Mouse (Mus musculus) bone marrow macrophage, adult 2 months (primary cell): ENCODE measurements around the gene Rapgef5. TPM values are rescaled to one million over a fixed set of nuclear protein-coding genes. Genes with fewer than 3 reads are reported as not detected.
A peak's percentile ranks its signal among the peaks of the same experiment; 100 is the strongest.

Experiments used
- H3K27ac ChIP-seq: 2 replicates; pipeline ENCODE4 v1.5.1; 2012; ENCODE audit warnings: low read depth, low read length; ENCODE audit not compliant: insufficient read depth
- H3K4me1 ChIP-seq: 2 replicates; pipeline ENCODE4 v1.6.1; 2012; ENCODE audit warnings: low read length; ENCODE audit not compliant: control insufficient read depth, insufficient read depth
- H3K4me3 ChIP-seq: 2 replicates; pipeline ENCODE4 v1.5.1; 2012; ENCODE audit warnings: mild to moderate bottlenecking, low read length, moderate library complexity; ENCODE audit not compliant: insufficient read depth
- CTCF ChIP-seq: IDR thresholded peaks from 2 replicates; pipeline ENCODE4 v1.5.1; 2012; ENCODE audit warnings: low read depth, mild to moderate bottlenecking, low read length, moderate library complexity
- POLR2A ChIP-seq: IDR thresholded peaks from 2 replicates; pipeline ENCODE4 v1.6.1; 2012; ENCODE audit warnings: mild to moderate bottlenecking, low read depth, low read length, borderline replicate concordance
- polyA plus RNA-seq: library from polyadenylated mRNA; stranded (reverse); fragments of >200 nt; gene quantifications from 2 replicates; pipeline ENCODE4 v1.2.4, GENCODE M21; 2012; ENCODE audit not compliant: missing spikeins, insufficient read depth, insufficient read length

Gene Rapgef5
- polyA plus RNA-seq, 1 experiment, result 28.7 TPM

DNA sequence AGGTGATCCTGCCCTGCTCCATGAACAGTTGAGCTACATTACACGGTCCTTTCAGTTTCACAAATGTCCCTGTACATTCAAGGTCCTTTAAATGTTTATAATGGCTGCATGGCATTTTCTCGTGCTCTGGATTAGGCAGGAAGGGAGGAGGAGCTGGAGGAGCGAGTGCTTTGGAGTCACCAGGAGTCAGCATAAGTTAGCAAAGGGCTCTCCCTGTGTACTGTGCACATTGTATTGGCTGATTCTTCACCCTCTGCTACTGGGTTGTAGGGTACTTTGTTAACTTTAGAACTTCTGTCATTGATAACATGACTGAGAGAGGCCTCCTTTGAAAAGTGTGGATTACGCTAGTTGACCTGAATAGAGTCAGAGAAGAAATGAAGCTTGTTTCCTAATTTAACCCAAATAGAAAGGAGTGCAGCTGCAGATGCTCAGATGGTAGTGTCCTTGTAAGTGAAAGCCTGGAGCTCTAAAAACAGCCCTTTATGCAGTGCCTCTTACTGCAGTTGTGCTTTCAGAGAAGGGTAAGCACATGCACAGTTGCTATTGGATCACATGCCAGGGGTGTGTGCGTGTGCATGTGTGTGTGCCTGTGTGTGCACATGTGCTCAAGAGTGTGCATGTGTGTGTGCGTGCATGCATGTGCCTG is 45.3 kb downstream of the Rapgef5 start:
- TF ChIP-seq POLR2A (no peak), CTCF (no peak)
- Histone ChIP-seq H3K27ac (peak overlapping the region; percentile 82), H3K4me1 (peaks cover 70% of the 10 kb centered on the region), H3K4me3 (no peak overlapping the region)

DNA sequence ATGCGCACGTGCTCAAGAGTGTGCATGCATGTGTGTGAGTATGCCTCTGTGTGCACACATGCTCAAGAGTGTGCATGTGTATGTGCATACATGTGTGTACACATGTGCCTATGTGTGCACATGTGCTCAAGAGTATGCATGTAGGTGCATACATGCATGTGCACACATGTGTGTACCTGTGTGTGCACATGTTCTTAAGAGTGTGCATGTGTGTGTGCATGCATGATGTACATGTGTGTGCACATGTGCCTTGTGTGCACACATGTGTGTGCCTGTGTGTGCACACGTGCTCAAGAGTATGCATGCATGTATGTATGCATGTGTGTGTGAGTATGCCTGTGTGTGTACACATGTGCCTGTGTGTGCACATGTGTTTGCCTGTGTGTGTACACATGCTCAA is 45.8 kb downstream of the Rapgef5 start:
- Histone ChIP-seq H3K4me3 (no peak overlapping the region), H3K27ac (no peak overlapping the region), H3K4me1 (peaks cover 69% of the 10 kb centered on the region)
- no peak for TF ChIP-seq POLR2A
- TF ChIP-seq CTCF, result no peak

DNA sequence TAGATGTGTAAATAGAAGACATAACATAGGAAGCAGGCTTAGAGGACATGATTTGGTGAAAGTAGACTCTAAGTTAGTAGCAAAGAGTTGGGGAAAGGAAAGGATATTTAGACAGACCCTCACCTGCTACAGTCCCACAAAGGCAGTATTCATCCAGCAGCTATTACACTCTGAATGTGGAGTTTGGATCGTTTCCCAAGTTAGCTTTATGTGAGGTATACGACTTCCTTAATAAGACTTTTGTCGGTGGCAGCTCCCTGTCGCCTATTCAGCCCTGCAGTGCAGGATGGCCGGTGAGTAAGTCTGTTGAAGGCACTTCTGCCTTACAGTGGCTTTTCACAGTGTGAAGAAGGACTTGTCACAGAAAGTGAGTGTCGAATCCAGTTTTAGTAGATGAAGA is 47.6 kb downstream of the Rapgef5 start:
- TF ChIP-seq POLR2A, result no peak
- no peak for TF ChIP-seq CTCF
- H3K4me1 ChIP-seq, result peaks cover 64% of the 10 kb centered on the region
- no peak overlapping the region for H3K27ac ChIP-seq
- no peak overlapping the region for H3K4me3 ChIP-seq

DNA sequence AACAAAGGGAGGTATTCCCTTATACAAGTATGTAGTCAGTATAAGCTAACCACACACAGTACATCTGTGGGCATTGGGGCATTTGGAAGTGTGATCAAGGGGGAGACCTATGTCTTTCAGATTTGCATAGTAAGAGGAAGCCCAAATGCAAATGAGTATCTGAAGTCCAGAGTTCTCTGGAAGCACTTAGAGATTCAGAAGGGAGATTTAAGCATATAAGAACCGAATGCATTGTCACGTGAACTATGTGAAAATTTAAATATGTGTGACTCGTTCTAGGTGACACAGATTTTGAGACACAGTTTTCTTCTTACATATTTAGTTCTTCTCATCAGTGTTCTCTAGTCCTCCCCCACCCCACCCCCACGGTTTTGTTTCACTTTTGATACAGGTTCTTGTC is 50.0 kb downstream of the Rapgef5 start:
- H3K4me3 ChIP-seq, result peak overlapping the region; percentile 47
- peak overlapping the region; percentile 32; the same call in 1 of the 2 replicates for H3K27ac ChIP-seq
- TF ChIP-seq POLR2A, result no peak
- no peak for TF ChIP-seq CTCF
- peaks cover 67% of the 10 kb centered on the region for H3K4me1 ChIP-seq

DNA sequence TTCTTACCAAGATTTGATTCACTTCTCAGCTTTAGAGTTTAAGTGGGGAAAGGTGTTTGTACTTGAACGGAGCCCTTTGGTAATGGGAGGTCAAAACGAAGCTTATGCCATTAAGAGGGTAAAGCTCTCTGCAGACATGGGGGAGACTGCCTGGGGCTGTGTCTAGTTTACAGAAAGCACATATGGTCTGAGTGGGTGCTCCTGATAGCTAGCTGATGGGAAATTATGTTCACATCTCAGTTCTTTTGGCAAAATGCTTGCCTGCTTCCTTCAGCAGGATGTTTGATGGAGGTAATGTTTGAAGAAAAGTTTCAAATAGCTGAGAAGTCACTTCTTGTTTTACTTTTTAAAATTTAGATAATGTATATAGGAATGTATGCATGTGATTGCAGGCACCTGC is 53.4 kb downstream of the Rapgef5 start:
- peaks cover 49% of the 10 kb centered on the region for H3K4me1 ChIP-seq
- H3K4me3 ChIP-seq, result no peak overlapping the region
- TF ChIP-seq CTCF (no peak), POLR2A (no peak)
- no peak overlapping the region for H3K27ac ChIP-seq

DNA sequence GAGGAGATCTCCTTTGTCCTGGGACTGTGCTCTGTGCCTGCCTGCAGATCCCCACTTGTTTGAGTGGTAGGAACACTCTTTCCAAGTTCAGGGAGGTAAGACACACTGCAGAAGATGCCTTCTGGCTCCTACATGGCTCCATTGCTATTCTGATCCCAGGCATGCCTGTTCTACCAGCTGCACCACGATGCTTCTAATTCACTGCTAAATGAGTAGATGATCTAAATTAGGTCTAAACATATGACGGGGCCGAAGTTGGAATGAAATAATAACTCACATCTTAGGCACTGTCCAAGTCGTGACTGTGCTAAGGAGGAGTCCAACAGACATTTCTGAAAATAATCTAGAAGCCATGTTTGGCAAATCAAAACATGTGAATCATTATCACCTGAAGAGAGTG is 68.0 kb downstream of the Rapgef5 start:
- H3K4me1 ChIP-seq, result 0 out of 2 replicates have a peak, but pooled peaks cover under 1% of the 10 kb centered on the region

DNA sequence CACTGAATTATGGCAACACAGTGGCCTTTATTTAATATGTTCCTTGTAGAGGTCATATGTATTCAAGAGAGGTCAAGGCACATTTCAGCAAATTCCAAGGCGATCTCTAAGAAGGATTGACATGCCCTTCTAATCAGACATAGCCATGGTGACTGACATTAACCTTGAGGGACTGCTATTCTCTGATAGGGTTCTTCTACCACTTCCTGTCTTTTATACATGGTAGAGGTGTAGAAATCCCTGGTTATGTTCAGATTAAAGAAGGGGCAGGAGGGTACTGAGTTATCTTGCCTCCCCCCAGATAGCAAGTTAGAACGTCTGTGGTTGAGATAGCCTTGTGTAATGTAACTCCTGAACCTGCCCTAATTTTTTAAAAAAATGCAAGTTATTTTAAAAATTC is 69.1 kb downstream of the Rapgef5 start:
- TF ChIP-seq CTCF (no peak), POLR2A (no peak)
- H3K4me3 ChIP-seq, result no peak overlapping the region
- H3K4me1 ChIP-seq, result 0 out of 2 replicates have a peak, but pooled peaks cover under 1% of the 10 kb centered on the region
- no peak overlapping the region for H3K27ac ChIP-seq

More for the DNA sequence above, 68.0 kb downstream of the Rapgef5 start:
- Histone ChIP-seq H3K27ac (no peak overlapping the region), H3K4me3 (no peak overlapping the region)
- TF ChIP-seq CTCF, result no peak
- no peak for TF ChIP-seq POLR2A

DNA sequence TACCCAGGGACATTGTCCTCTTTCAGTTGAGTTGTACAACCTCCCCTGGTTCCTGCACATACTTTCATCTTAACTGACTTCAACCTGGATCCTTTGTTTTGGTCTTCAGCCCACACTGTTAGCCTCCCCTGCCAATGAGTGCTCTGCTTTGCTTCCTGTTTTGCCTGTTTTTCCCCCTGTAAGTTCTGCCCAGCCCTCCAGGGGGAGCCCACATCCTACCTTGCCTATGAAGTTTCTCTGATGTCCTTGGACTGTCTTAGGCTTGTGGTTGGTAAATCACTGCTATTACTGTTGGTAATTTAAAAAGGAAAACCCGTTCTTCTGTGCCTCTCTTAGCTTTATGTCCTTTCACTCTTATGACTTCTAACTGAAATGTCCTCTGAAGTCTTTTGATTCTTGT is 69.8 kb downstream of the Rapgef5 start:
- 0 out of 2 replicates have a peak, but pooled peaks cover 5% of the 10 kb centered on the region for H3K4me1 ChIP-seq
- no peak overlapping the region for H3K4me3 ChIP-seq
- H3K27ac ChIP-seq, result no peak overlapping the region
- TF ChIP-seq POLR2A, result no peak
- TF ChIP-seq CTCF, result peak; percentile 53

DNA sequence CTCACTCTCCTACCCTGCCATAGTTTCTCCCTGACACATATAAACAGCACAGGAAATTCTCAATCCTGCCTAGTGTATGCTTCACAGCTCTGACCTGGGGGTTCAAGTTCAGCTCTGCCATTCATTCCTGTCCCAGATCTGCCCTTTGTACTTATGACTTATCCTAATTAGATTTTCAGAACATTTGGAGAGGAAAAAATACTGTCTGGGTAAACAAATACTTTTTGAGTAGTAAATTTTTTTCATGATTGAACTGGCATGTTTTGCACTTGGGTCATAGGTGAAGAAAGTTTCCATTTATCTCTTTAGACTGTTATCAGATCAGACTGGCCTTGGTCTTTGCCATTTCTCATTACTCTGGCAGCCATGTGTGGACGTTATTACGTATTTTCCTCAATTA is 72.9 kb downstream of the Rapgef5 start:
- Histone ChIP-seq H3K4me3 (no peak overlapping the region), H3K4me1 (0 out of 2 replicates have a peak, but pooled peaks cover 5% of the 10 kb centered on the region), H3K27ac (no peak overlapping the region)
- TF ChIP-seq POLR2A (no peak), CTCF (no peak)

DNA sequence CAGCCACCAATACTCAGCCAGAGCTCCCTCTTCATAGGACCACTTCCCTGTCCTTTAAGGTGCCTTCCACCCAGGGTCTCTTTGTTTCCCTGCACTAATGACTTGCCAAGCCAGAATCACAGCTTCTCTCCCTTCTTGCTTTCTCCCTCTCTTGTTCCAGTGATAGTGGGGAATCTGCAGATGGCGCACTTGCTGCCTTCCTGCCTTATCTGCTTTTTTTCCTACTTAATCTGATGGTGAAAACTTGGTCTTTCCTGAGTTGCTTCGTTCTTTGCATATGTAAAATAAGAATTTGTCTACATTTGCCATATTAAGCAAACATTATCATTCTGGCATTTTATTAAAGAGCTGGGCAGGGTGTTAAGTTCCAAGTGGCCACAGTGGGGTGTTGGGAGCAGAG is 75.7 kb downstream of the Rapgef5 start:
- H3K4me3 ChIP-seq, result no peak overlapping the region
- no peak overlapping the region for H3K27ac ChIP-seq
- H3K4me1 ChIP-seq, result 0 out of 2 replicates have a peak, but pooled peaks cover 5% of the 10 kb centered on the region
- TF ChIP-seq POLR2A (no peak), CTCF (no peak)
